Mouse (Mus musculus) heart, embryonic 11.5 days (tissue): Measurements from ENCODE around the gene Nat8f3. TPM values are rescaled to one million over a fixed set of nuclear protein-coding genes. Genes with fewer than 3 reads are reported as not detected.
"Not testable (repeated sequence)": the region's sequence is repeated elsewhere in the genome, so short reads cannot be mapped to it uniquely, and the experiment has no call there.

Experiments
- ATAC-seq: fragments of 200-750 bp; cut with Nextera tagmentation; replicated peaks from 2 replicates; pipeline ENCODE4 v1.8.0; 2017; ENCODE audit warnings: moderate library complexity; ENCODE audit not compliant: insufficient number of reproducible peaks, low FRiP score, low TSS enrichment
- H3K27ac ChIP-seq: fragments of 300-500 bp; sonication (generic); 2 replicates; pipeline ENCODE4 v1.5.1; 2014; ENCODE audit warnings: mild to moderate bottlenecking, low read depth, low read length
- H3K27me3 ChIP-seq: fragments of 300-500 bp; sonication (generic); 2 replicates; pipeline ENCODE4 v1.6.1; 2014; ENCODE audit warnings: mild to moderate bottlenecking, low read length, mixed read lengths; ENCODE audit not compliant: control insufficient read depth, insufficient read depth
- H3K36me3 ChIP-seq: fragments of 300-500 bp; sonication (generic); 2 replicates; pipeline ENCODE4 v1.6.1; 2014; ENCODE audit warnings: mild to moderate bottlenecking, low read length, moderate library complexity, mixed read lengths; ENCODE audit not compliant: control insufficient read depth, insufficient read depth
- H3K4me1 ChIP-seq: fragments of 300-500 bp; sonication (generic); 2 replicates; pipeline ENCODE4 v1.6.1; 2014; ENCODE audit warnings: low read length; ENCODE audit not compliant: control insufficient read depth, insufficient read depth
- H3K4me2 ChIP-seq: fragments of 300-500 bp; sonication (generic); 2 replicates; pipeline ENCODE4 v1.6.1; 2014; ENCODE audit warnings: mild to moderate bottlenecking, moderate library complexity
- H3K4me3 ChIP-seq: fragments of 300-500 bp; sonication (generic); 2 replicates; pipeline ENCODE4 v1.5.1; 2014; ENCODE audit warnings: low read depth, low read length
- H3K9ac ChIP-seq: fragments of 300-500 bp; sonication (generic); 2 replicates; pipeline ENCODE4 v1.6.1; 2014; ENCODE audit warnings: mild to moderate bottlenecking, low read depth, low read length, moderate library complexity
- H3K9me3 ChIP-seq: fragments of 300-500 bp; sonication (generic); replicated peaks from 2 replicates; pipeline ENCODE4 v1.6.1; 2016; ENCODE audit warnings: low read length; ENCODE audit not compliant: control insufficient read depth
- WGBS: fragments of 180-500 bp; shearing (Covaris S2); extraction: QIAGEN DNeasy Blood & Tissue Kit; methylation state at CpG from one replicate; pipeline ENCODE4 v1.1.7; 2014; ENCODE audit not compliant: insufficient replicate concordance; 5-methylcytosine and 5-hydroxymethylcytosine counted together
- polyA plus RNA-seq: library from polyadenylated mRNA; unstranded; fragments of >200 nt; fragmentation: Nextera tagmentation; extraction: Ambion mirVana; gene quantifications from 2 replicates; pipeline ENCODE4 v1.2.1, GENCODE M21; 2014

Gene Nat8f3
- polyA plus RNA-seq, result 0.31 and 0.37 TPM in 2 replicates

DNA sequence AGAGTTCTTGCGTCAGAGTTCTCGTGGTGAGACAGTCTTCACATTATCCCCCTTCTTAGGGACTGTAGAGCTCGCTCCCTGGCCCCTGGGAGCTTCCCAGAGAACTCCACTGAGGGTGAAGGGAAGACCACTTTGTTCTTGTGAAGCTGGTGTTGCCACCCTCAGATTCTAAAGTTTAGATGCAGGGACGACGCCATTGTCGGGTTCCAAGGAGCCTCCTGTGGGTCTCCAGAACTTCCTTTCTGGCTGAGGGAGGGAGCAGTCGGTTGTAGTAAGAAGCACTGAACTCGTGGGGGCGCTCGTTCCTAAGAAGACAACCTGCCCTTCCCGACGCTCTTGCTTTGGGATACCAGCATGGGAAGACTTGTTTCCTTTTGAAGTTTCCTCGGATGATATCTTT lies at the start of gene Nat8f3:
TSS of gene Nat8f3 (minus strand) at position 223 of the 400 bp plus-strand sequence.
- H3K36me3 ChIP-seq, H3K4me2 ChIP-seq, H3K9me3 ChIP-seq, H3K4me1 ChIP-seq, ATAC-seq, H3K27me3 ChIP-seq, H3K27ac ChIP-seq, H3K9ac ChIP-seq, H3K4me3 ChIP-seq: not testable (repeated sequence)
- 61% methylated on average over 13 of the region's 13 CpGs for WGBS

- no peaks in the 10 kb centered on the region for H3K4me1 ChIP-seq
- no peaks in the 10 kb centered on the region for H3K36me3 ChIP-seq
- H3K9me3 ChIP-seq, result no peaks in the 10 kb centered on the region
- WGBS, result 78% methylated on average over 2 of the region's 2 CpGs
- no peaks in the 10 kb centered on the region for H3K27me3 ChIP-seq
- H3K27ac ChIP-seq, result no peak overlapping the region
- no peak for ATAC-seq
- H3K9ac ChIP-seq, result no peak overlapping the region
- H3K4me3 ChIP-seq, result no peak overlapping the region
- H3K4me2 ChIP-seq, result no peak overlapping the region
These were observed 47.8 kb upstream of the Nat8f3 start for GRCm38 (mm10) chr6:85813339-85813738.

DNA sequence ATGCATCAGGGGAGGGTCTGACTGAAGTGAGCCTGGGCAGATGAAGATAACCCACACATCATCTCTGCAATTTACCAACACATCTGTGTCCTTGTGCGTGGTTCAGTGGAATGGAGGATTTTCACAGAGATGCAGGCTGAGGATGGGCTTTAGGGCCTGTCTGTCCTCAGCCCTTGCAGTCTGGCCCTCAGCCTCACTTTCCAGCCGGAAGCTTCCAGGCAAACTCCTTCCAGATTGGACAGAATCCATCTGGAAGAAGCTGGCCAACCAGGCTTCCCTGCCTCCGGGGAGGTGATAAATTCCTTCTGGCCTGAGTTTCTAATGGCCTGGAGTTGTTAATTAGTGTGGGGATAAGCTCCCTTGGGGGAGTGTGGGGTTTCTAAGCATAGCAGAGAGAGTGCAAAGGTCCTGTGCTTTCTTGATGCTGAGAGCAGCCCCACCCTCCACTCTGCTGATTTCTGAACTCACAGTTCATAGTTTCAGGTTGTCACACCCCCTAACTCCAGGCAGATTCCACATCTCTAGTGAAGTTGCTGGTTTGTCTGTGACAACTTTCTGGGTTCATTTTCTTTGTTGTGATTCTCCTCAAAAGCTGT lies 45.5 kb upstream of the Nat8f3 start:
- not testable (repeated sequence) for H3K9me3 ChIP-seq, H3K9ac ChIP-seq, H3K4me1 ChIP-seq, H3K4me3 ChIP-seq, ATAC-seq, H3K27ac ChIP-seq, H3K27me3 ChIP-seq, H3K4me2 ChIP-seq, H3K36me3 ChIP-seq
- WGBS, result 46% methylated on average over 3 of the region's 3 CpGs

- H3K4me1 ChIP-seq, H3K9ac ChIP-seq, H3K36me3 ChIP-seq, ATAC-seq, H3K4me2 ChIP-seq, H3K27me3 ChIP-seq, H3K4me3 ChIP-seq, H3K27ac ChIP-seq, H3K9me3 ChIP-seq: not testable (repeated sequence)
- 86% methylated on average over 2 of the region's 3 CpGs for WGBS
These were observed 45.0 kb upstream of the Nat8f3 start for GRCm38 (mm10) chr6:85810514-85810913.

GRCm38 (mm10) chr6:85809784-85810183 lies 44.2 kb upstream of the Nat8f3 start:
- ATAC-seq, H3K27me3 ChIP-seq, H3K36me3 ChIP-seq, H3K9ac ChIP-seq, H3K4me1 ChIP-seq, H3K9me3 ChIP-seq, H3K27ac ChIP-seq, H3K4me3 ChIP-seq, H3K4me2 ChIP-seq: not testable (repeated sequence)
- WGBS, result 45% methylated on average over 2 of the region's 3 CpGs

DNA sequence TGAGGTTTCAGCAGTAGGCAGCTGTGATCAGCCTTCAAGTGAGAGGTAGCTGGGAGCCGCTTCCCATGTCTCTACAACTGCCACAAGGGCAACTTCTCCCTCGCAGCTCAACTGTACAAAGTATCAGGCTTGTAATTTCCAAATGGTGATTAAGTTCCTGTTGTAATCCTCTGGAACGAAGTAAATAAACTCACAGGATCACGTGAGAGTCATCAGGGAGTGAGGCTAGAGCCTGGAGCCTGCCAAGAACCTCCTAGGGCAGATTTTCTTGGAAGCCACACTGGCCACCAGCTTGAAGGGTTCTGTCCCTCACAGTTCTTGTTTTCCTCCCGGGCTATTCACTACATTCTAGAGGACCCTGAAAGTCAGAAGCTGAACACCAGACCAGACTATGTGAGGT lies 37.6 kb upstream of the Nat8f3 start:
- not testable (repeated sequence) for H3K27me3 ChIP-seq, H3K27ac ChIP-seq, H3K4me2 ChIP-seq, H3K4me1 ChIP-seq, H3K9me3 ChIP-seq, ATAC-seq, H3K36me3 ChIP-seq, H3K4me3 ChIP-seq, H3K9ac ChIP-seq
- WGBS, result 68% methylated on average over 5 of the region's 5 CpGs

DNA sequence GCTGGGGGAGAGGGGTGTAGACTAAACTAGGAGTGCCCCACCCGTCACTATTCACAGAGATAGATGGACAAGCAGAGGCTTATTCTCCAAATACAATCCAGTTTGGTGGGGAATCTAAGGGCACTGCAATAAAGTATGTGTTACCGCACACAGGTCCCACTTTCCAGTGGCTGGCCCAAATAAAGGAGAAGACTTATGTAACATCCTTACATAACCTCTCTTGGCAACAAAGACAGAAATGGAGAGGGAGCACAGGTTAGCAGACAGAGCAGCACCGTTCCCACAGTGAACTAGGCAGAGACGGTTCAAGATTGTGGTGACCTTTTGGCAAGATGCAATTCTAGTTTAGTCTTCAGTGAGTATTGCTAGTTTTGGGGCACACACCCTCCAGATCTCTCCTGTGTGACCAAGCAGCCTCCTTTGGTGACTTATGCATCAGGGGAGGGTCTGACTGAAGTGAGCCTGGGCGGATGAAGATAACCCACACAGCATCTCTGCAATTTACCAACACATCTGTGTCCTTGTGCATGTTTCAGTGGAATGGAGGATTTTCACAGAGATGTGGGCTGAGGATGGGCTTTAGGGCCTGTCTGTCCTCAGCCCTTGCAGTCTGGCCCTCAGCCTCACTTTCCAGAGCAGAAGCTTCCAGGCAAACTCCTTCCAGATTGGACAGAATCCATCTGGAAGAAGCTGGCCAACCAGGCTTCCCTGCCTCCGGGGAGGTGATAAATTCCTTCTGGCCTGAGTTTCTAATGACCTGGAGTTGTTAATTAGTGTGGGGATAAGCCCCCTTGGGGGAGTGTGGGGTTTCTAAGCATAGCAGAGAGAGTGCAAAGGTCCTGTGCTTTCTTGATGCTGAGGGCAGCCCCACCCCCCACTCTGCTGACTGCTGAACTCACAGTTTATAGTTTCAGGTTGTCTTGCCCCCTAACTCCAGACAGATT lies 2.2 kb downstream of the Nat8f3 start:
- H3K9me3 ChIP-seq, H3K4me1 ChIP-seq, H3K4me3 ChIP-seq, H3K27ac ChIP-seq, H3K27me3 ChIP-seq, H3K36me3 ChIP-seq, H3K4me2 ChIP-seq, H3K9ac ChIP-seq, ATAC-seq: not testable (repeated sequence)
- 78% methylated on average over 5 of the region's 6 CpGs for WGBS

GRCm38 (mm10) chr6:85762678-85763077 lies 2.9 kb downstream of the Nat8f3 start:
- whole genome bisulfite sequencing, result 43% methylated on average over 1 of the region's 2 CpGs
- H3K4me3 ChIP-seq, H3K36me3 ChIP-seq: not testable (repeated sequence)

More at GRCm38 (mm10) chr6:85762678-85763077, 2.9 kb downstream of the Nat8f3 start:
- H3K9me3 ChIP-seq, ATAC-seq, H3K4me2 ChIP-seq, H3K9ac ChIP-seq, H3K27me3 ChIP-seq, H3K27ac ChIP-seq, H3K4me1 ChIP-seq: not testable (repeated sequence)
